Mouse (Mus musculus): Measurements from ENCODE around the gene Ldb3.

Ldb3 gene

GRCm38 (mm10) chr14:34590743-34591675 is 2.5 kb upstream of the Ldb3 start:
- no peak for DNase-seq (ENCODE audit: low read depth in 1 of 2, low spot score in 2 of 2)

DNA sequence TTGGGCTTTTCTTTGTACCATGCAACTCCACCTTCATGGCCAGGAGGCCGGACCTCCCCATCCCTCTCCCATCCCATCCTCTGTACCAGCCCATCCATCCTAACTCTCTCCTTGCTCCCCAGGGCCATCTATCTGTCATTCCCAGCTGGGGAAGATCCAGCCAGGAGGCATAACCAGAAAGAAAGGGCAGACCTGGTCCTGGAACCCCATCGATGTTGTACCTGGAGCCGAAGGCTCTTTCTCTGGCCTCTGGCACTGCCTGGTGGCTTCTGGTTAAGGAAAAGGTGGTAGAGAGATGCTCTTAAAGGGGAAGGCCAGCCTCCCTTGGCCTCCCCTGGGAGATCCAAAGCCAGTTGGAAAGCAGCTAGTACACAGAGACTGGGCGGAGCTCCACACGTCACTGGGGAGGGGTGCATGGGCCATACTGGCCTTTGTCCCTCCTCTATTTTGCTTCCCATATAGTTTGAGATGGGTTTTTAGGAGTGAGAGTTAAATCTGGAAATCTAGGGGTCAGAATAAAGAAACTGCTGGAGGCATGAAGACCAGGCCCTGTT is 1.6 kb upstream of the Ldb3 start:
- DNase-seq (ENCODE audit: low read depth in 1 of 2, low spot score in 2 of 2) = no peak

GRCm38 (mm10) chr14:34589185-34589713 is 767 bp upstream of the Ldb3 start:
- DNase-seq (ENCODE audit: low read depth in 1 of 2, low spot score in 2 of 2) = no peak

GRCm38 (mm10) chr14:34588005-34588404 is 477 bp downstream of the Ldb3 start:
- no peak for DNase-seq (ENCODE audit: low read depth in 1 of 2, low spot score in 2 of 2)

DNA sequence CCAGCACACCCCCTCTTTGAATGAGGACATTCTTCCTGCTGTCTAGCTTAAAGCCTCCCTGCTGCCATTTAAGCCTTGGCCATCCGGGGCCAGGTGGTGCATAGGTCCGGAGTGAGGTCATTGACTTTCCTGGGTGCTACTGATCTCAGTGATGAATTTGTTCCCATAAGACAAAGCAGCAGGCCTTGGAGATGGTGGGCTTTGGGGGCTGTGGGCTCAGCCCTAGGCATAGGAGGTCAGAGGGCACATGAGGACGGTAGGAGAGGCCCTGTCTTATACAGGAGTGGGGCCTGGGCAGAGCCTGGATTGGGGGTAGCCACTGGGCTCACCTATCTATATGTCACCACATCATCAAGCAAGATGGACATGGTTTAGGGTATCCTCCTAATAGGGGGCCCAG is 1.6 kb downstream of the Ldb3 start:
- DNase-seq (ENCODE audit: low read depth in 1 of 2, low spot score in 2 of 2) = no peak

DNA sequence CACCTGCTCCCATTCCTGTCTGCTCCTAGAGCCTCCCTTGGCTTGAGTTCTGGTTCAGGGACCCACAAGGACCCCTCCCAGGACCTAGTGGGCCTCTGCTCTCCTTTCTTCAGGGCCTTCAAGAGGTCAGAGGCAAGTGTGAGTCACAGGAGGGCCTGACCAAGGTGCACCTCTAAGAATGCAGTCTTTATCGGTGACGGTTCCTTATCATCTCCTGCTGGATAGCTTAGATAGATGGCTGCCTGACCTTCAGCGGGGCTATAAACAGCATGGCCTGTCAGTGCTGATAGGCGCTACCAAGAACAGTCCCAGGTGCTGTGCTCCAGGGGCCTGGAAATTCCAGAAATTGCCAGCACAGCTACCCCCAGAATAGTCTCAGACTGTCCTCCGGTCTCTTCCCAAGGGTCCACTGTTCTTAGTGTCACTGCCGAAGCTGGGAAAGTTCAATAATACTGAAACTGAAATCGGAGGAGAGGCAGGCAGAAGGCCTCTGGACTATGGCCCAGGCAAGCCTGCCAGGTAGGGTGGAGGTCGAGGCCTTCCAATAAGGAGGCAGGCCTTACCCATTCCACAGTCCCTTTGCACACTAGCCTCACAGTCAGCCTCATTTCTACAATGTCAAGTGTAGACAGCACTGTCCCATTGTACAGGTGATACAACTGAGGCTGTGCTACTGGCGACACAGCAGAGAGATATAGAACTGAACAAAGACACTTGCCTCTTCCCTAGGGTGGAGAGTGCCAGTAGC is 3.0 kb downstream of the Ldb3 start:
- no peak for DNase-seq (ENCODE audit: low read depth in 1 of 2, low spot score in 2 of 2)

- DNase-seq (ENCODE audit: low read depth in 1 of 2, low spot score in 2 of 2) = no peak
Observed at GRCm38 (mm10) chr14:34582740-34583427, 5.6 kb downstream of the Ldb3 start.

DNA sequence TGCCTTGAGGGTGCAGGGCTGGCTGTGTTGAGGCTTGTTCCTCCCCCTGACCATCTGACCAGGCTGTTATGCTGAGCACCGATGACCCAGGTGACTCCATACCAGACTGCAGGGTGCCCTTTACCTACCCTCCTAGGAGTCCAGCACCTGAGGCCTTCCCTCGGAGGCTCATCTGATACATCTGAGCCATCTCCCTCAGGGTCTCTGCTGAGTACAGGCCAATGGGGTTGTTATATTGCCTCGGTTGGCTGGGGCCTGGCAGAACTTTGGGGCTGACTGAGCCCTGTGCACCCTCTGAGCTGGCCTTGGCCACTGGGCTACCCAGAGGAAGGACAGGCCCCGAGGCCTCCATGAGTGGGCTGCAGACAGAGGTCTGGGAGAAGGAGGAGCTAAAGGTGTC is 11.6 kb downstream of the Ldb3 start:
- no peak for DNase-seq (ENCODE audit: low read depth in 1 of 2, low spot score in 2 of 2)

GRCm38 (mm10) chr14:34574068-34574467 is 14.4 kb downstream of the Ldb3 start:
- DNase-seq (ENCODE audit: low read depth in 1 of 2, low spot score in 2 of 2) = no peak

GRCm38 (mm10) chr14:34573348-34573913 is 15.1 kb downstream of the Ldb3 start:
- no peak for DNase-seq (ENCODE audit: low read depth in 1 of 2, low spot score in 2 of 2)

- no peak for DNase-seq (ENCODE audit: low read depth in 1 of 2, low spot score in 2 of 2)
Observed at GRCm38 (mm10) chr14:34571610-34572387, 16.7 kb downstream of the Ldb3 start.

- DNase-seq (ENCODE audit: low read depth in 1 of 2, low spot score in 2 of 2) = no peak
Observed at GRCm38 (mm10) chr14:34570903-34571302, 17.6 kb downstream of the Ldb3 start.

DNA sequence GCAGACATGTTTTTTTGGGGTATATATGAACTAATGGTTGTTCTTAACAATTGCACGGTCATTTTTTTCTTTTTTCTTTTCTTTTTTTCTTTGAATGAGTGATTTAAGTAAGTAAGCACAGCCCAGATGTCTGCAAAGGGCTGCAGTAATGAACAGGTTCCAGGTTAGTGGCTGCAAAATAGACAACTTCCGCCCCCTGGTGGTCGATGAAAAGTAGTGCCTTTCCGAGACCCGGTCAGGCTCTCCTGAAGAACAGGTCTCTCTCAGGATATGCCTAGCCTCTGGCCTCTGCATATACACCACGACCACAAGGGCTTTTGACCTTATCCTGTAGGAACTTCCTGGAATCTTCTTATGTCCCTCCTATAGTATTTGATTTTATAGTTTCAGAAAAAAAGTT is 18.2 kb downstream of the Ldb3 start:
- DNase-seq (ENCODE audit: low read depth in 1 of 2, low spot score in 2 of 2) = no peak

- DNase-seq (ENCODE audit: low read depth in 1 of 2, low spot score in 2 of 2) = no peak
Observed at GRCm38 (mm10) chr14:34569534-34570194, 18.8 kb downstream of the Ldb3 start.

DNA sequence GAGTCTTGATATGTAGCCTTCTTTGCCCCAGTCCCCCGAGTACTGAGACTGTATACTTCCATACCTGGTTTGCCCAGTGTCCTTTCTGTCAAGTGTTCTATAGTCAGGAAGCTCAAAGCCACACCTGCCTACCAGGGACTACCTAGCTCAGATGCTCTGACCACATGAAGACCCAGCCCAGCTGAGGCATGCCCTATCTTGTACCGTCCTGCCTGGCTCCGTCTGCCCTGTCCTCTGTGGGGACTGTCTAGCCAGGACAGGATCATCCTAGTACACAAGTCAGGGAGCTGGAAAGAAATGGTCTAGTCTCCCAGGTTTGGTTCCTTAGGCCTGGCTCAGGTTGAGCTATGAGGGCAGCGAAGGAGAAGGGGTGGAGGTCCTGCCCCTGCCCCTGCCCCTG is 19.9 kb downstream of the Ldb3 start:
- DNase-seq (ENCODE audit: low read depth in 1 of 2, low spot score in 2 of 2) = no peak

- no peak for DNase-seq (ENCODE audit: low read depth in 1 of 2, low spot score in 2 of 2)
Observed at GRCm38 (mm10) chr14:34567697-34568096, 20.8 kb downstream of the Ldb3 start.

GRCm38 (mm10) chr14:34566530-34566929 is 22.0 kb downstream of the Ldb3 start:
- no peak for DNase-seq (ENCODE audit: low read depth in 1 of 2, low spot score in 2 of 2)

- no peak for DNase-seq (ENCODE audit: low read depth in 1 of 2, low spot score in 2 of 2)
Observed at GRCm38 (mm10) chr14:34565711-34566110, 22.8 kb downstream of the Ldb3 start.

DNA sequence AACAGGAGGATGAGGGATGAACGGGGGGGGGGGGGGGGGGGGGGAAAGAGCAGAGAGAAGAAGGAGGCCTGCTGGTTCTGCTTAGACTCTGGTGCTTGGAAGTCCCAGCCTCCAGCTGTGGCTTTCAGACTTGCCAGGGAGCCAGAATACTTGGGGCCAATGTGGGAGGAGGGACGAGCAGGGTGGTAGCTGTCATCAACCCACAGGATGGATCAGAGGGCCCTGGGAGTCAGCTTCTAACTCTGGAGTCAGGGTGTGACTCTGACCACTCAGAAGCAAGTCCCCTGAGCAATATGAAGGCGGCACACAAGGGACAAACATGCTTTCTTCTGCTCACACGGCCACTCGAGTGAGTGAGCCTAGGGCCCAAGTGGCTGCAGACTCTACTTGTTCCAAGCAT is 23.8 kb downstream of the Ldb3 start:
- DNase-seq (ENCODE audit: low read depth in 1 of 2, low spot score in 2 of 2) = no peak

GRCm38 (mm10) chr14:34562393-34562792 is 26.1 kb downstream of the Ldb3 start:
- DNase-seq (ENCODE audit: low read depth in 1 of 2, low spot score in 2 of 2) = no peak

Measured in monocyte, adult 2 months (primary cell).